Mouse (Mus musculus) brown adipose tissue, adult 24 weeks (tissue): Measurements from ENCODE around the gene Vil1. TPM values are rescaled to one million over a fixed set of nuclear protein-coding genes. Genes with fewer than 3 reads are reported as not detected.
A peak's percentile ranks its signal among the peaks of the same experiment; 100 is the strongest.

ENCODE experiments used
- H3K27ac ChIP-seq: fragments of 200-500 bp; replicated peaks from 2 replicates; pipeline ENCODE4 v1.5.1; 2012; ENCODE audit warnings: low read depth, mild to moderate bottlenecking, low read length
- H3K4me1 ChIP-seq: fragments of 200-500 bp; 2 replicates; pipeline ENCODE4 v1.6.1; 2012; ENCODE audit warnings: low read length, mixed read lengths; ENCODE audit not compliant: control insufficient read depth, insufficient read depth, insufficient read length
- H3K4me3 ChIP-seq: fragments of 200-500 bp; 2 replicates; pipeline ENCODE4 v1.5.1; 2012; ENCODE audit warnings: low read depth, mild to moderate bottlenecking, low read length, moderate library complexity; ENCODE audit not compliant: insufficient read depth
- polyA plus RNA-seq: library from polyadenylated mRNA; stranded (reverse); fragments of >200 nt; gene quantifications from 2 replicates; pipeline ENCODE4 v1.2.4, GENCODE M21; 2012; ENCODE audit not compliant: missing spikeins, insufficient read depth, insufficient read length

Gene Vil1
- 0.46 and 1.1 TPM in 2 replicates for polyA plus RNA-seq

DNA sequence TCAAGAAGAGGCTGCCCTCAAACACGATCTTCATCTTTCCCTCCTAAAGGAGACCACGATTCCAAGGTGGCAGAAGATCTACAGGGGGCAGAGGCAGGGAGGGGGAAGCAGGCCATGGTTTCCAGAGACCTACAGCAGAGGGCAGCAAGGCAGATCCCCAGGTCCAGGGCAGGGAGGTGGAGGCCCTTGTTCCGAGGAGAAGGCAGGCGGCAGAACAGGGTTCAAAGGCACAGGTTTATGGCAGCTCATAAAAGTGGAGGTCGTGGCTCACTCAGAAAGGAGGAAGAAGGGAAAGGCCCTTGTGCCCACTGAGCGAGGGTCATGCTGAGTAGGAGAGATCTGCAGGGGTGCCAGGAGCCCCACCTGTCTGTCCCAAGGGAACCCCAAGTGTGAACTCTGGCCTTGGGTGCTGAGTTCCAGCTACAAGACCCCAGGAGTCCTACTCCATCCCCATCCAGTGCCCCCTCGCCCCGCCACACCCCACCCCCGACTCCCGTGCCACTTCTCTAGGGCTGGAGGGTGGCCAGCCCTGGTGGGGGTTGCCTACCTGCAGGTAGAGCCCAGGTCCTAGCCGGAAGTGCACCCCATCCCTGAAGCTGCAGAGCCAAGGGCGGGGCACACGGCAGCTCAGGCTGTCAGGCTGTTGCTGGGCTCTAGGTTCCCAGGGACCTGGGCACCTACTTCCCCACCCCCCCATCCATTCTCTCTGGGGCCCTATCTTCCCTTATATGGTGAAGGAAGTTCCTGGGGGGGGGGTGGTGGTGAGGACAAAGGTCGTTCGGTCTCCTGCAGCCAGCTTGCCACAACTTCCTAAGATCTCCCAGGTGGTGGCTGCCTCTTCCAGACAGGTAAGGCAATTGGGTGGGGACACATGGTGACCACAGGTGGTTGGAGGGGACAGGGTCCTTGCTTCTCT lies at the start of gene Vil1:
Gene Vil1 (plus strand): TSS at position 788 of the 916 bp plus-strand sequence.
- H3K4me3 ChIP-seq = no peak within 1 kb of the TSS
- H3K27ac ChIP-seq = no peak within 1 kb of the TSS
- H3K4me1 ChIP-seq = no peaks in the 10 kb centered on the region

DNA sequence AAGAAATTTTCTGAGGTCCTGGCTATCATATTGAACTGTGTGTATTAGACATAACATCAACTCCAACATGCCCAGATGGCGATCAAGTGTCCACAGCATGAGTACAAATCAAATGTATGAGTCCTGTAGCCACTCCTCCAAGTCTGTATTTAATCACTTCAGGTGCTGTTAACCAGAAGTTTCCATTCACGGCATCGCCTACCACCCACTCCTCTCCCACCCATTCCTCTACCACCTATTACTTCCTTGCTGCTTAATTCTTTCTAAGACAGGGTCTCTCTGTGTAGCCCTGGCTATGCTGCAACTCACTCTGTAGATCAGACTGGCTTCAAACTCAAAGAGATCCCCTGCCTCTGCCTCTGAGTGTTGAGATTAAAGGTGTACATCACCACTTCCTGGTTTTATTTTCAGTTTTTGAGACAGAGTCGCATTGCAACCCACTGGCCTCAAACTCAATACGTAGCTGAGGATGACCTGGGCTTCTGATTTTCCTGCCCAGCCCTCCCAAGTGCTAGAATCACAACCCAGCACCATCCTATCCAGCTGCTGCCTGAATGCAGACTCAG lies 49.1 kb upstream of the Vil1 start:
- H3K4me1 ChIP-seq = peaks cover 5% of the 10 kb centered on the region; the same call in 1 of the 2 replicates
- no peak overlapping the region for H3K4me3 ChIP-seq
- H3K27ac ChIP-seq = no peak overlapping the region

GRCm38 (mm10) chr1:74361812-74362211 lies 47.4 kb upstream of the Vil1 start, which contains the start of gene Catip:
Gene Catip (plus strand): TSS chr1:74362108.
- no peak within 1 kb of the TSS for H3K27ac ChIP-seq
- peaks cover 5% of the 10 kb centered on the region; the same call in 1 of the 2 replicates for H3K4me1 ChIP-seq
- H3K4me3 ChIP-seq = no peak within 1 kb of the TSS

DNA sequence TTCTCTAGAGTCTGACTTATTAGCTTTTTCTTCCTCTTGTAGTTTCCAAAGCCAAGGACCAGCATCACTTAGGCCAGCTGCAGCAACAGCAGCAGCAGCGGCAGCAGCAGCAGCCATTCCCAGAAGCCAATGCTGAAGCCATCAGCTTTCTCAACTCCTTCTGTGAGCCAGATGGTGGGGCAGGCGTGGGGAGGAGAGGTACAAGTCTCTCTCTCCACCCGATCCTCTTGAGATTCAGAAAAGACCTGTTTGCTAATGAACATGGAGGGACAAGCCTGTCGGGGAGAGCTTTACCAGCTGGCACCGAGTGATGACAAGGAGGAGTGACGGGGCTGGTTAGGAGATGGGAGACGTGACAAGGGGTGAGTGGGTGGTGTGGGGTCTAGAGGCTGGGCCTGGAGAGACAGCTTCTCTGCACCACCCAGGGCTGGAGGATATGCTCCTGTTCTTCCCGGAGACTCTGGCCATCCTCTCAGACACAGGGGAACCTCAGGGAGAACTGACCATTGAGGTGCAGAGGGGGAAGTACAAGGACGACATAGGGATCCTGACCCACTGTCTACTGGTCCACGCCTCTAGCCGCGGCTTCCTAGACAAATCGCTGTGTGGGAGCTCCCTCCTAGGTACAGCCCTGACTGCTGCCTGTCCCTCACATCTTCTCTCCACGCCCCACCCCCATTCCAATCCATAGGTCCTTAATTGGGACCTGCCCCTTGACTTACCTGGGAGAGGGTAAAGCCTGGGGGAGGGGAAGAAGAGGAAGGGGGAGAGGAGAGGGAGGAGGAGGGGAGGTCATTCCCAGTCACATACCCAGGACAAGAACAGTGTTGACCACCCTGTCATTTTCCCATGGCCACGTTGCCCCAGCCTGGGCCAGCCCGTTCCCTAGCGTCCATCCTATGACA lies 46.6 kb upstream of the Vil1 start:
- no peak overlapping the region for H3K4me3 ChIP-seq
- peak overlapping the region; percentile 46; the same call in 1 of the 2 replicates for H3K27ac ChIP-seq

DNA sequence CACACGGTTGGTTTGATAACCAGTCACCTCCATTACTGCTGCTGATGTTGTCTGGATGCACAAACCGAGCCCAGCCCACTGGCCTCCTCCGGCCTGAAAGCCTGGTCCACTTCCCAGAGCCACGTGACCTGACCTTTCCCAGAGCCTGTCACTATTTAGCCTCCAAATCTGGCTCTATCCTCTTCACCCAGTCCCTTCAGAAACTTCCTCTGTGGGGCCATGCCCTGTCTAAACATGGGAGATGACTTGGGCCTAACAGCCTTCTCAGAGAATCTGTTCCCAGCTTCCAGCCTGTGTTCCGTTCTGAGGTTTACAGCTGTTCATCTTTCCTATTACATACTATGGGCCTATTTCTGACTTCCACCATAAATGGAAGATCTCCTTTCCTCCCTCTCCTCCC lies 45.7 kb upstream of the Vil1 start:
- Histone ChIP-seq H3K4me1 (peaks cover 5% of the 10 kb centered on the region), H3K27ac (peak overlapping the region; percentile 46), H3K4me3 (no peak overlapping the region)

More for the DNA sequence above, 46.6 kb upstream of the Vil1 start:
- H3K4me1 ChIP-seq = peaks cover 5% of the 10 kb centered on the region; the same call in 1 of the 2 replicates

DNA sequence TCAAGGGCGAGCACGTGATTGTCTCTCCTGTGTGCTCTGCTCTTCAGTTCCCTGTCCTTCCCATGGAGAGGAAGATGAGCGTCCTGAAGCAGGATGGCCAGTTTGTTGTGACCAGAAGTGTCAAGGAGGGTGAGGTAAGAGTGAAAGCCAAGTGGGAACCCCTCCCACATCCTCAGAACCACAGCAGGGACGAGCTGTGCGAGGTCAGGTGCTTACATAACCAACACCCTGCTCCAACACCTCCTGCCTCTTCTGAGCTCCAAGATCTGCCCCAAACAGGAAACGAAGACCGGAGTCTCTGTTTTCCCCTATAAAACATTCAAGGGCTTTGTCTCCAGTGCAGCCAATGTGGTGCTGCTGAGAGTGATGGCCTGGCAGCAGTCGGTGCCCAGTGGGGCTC lies 44.9 kb upstream of the Vil1 start:
- H3K4me3 ChIP-seq = no peak overlapping the region
- no peak overlapping the region for H3K27ac ChIP-seq
- H3K4me1 ChIP-seq = peaks cover 5% of the 10 kb centered on the region

- Histone ChIP-seq H3K4me3 (peak overlapping the region; percentile 19), H3K4me1 (peaks cover 5% of the 10 kb centered on the region), H3K27ac (peak overlapping the region; percentile 45)
Measured at GRCm38 (mm10) chr1:74367886-74368645, 41.1 kb upstream of the Vil1 start.

GRCm38 (mm10) chr1:74370040-74370439 lies 39.1 kb upstream of the Vil1 start:
- Histone ChIP-seq H3K4me3 (no peak overlapping the region), H3K4me1 (no peaks in the 10 kb centered on the region; the same call in 1 of the 2 replicates)

DNA sequence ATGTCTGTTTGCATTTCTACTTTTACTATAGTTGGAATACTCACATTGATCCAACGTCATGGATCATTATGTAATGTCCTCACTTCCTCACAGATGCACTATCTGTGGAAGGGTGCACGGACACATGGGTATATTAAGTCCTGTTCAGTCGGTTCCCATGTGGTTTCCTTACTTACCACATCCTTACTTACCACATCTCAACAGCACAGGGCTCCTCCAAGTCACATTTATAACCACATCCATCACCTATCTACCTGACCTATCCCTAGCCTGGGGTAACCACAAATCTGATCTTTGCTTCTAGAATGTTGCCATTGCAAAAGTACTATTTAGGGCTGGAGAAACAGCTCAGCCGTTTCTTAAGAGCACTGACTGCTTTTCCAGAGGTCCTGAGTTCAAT lies 35.8 kb upstream of the Vil1 start:
- H3K27ac ChIP-seq = no peak overlapping the region
- no peak overlapping the region for H3K4me3 ChIP-seq
- H3K4me1 ChIP-seq = peaks cover 5% of the 10 kb centered on the region; the same call in 1 of the 2 replicates

More at GRCm38 (mm10) chr1:74370040-74370439, 39.1 kb upstream of the Vil1 start:
- H3K27ac ChIP-seq = no peak overlapping the region

DNA sequence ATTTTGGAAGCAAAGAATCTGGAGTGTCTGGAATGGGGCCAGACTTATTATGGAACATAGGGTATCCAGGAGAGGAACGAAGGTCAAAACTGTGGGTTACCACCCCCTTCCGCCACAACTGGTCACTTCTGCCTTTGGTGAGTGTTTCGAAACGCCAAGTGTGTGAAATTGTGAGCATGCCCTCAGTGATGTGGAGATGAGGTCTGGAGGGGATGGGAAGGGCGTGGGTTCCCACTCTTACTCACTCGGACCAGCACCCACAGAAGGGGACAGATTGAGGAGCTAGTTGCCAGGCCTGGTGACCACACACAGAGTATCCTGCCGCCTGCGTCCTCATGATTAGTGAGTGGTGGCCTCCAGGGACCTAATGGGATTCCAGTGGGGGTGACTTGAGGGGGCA lies 34.2 kb upstream of the Vil1 start, which contains the start of gene Slc11a1:
Gene Slc11a1 (plus strand): TSS at position 216 of the 400 bp plus-strand sequence.
- H3K4me3 ChIP-seq = peak within 1 kb of the TSS; percentile 43
- H3K4me1 ChIP-seq = 0 out of 2 replicates have a peak, but pooled peaks cover 5% of the 10 kb centered on the region
- H3K27ac ChIP-seq = peak within 1 kb of the TSS; percentile 86

- Histone ChIP-seq H3K27ac (peak overlapping the region; percentile 86), H3K4me1 (0 out of 2 replicates have a peak, but pooled peaks cover 5% of the 10 kb centered on the region), H3K4me3 (peak overlapping the region; percentile 43)
Measured at GRCm38 (mm10) chr1:74375561-74375960, 33.6 kb upstream of the Vil1 start.

- H3K4me1 ChIP-seq = 0 out of 2 replicates have a peak, but pooled peaks cover 5% of the 10 kb centered on the region
- peak overlapping the region; percentile 43 for H3K4me3 ChIP-seq
- peak overlapping the region; percentile 86 for H3K27ac ChIP-seq
Measured at GRCm38 (mm10) chr1:74376396-74376795, 32.8 kb upstream of the Vil1 start.

GRCm38 (mm10) chr1:74379058-74379504 lies 30.1 kb upstream of the Vil1 start:
- Histone ChIP-seq H3K4me1 (0 out of 2 replicates have a peak, but pooled peaks cover 5% of the 10 kb centered on the region), H3K4me3 (no peak overlapping the region), H3K27ac (no peak overlapping the region)

DNA sequence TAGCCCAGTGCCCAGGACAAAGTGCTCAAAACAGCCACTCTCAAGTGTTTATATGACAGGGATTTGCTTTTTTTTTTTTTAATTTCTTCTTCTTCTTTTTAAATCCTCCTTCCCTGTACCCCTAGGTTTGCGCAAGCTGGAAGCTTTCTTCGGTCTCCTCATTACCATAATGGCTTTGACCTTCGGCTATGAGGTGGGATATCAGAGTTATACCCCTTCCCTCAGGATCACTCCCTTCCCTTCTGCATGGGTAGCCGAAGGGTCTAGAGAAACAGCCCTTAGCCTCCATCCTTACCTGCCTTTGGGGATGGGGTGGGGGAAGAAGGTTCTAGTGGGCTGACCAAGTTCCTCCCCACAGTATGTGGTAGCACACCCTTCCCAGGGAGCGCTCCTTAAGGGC lies 28.7 kb upstream of the Vil1 start:
- no peak overlapping the region for H3K27ac ChIP-seq
- H3K4me1 ChIP-seq = 0 out of 2 replicates have a peak, but pooled peaks cover 5% of the 10 kb centered on the region
- H3K4me3 ChIP-seq = no peak overlapping the region
